Mouse (Mus musculus): Measurements from ENCODE around the gene Msi2. TPM values are rescaled to one million over a fixed set of nuclear protein-coding genes. Genes with fewer than 3 reads are reported as not detected.
A peak's percentile ranks its signal among the peaks of the same experiment; 100 is the strongest.

Gene Msi2
- total RNA-seq, 2 experiments from 2014 or later = 75.5 to 87.5 TPM

- DNase-seq (ENCODE audit: extremely low spot score in 1 of 2, low spot score in 2 of 2) = no peak
- intact Hi-C loops (cut with DNase I) = loop anchor here (10.0 kb wide), 1 partner anchor 295 kb away; no protein-coding TSS in a partner anchor
Observed at GRCm38 (mm10) chr11:88430292-88430691, 288.0 kb downstream of the Msi2 start.

- DNase-seq (ENCODE audit: extremely low spot score in 1 of 2, low spot score in 2 of 2) = no peak
- intact Hi-C loops (cut with DNase I) = loop anchor here (10.0 kb wide), 1 partner anchor 295 kb away; no protein-coding TSS in a partner anchor
Observed at GRCm38 (mm10) chr11:88429680-88430079, 288.6 kb downstream of the Msi2 start.

GRCm38 (mm10) chr11:88425631-88426101 lies 292.6 kb downstream of the Msi2 start:
- peak in 1 of 2 experiments; percentile 52 for DNase-seq (ENCODE audit: extremely low spot score in 1 of 2, low spot score in 2 of 2)

GRCm38 (mm10) chr11:88424034-88424767 lies 294.1 kb downstream of the Msi2 start:
- DNase-seq (ENCODE audit: extremely low spot score in 1 of 2, low spot score in 2 of 2) = no peak
- intact Hi-C loops (cut with DNase I) = no loop called here

More at GRCm38 (mm10) chr11:88425631-88426101, 292.6 kb downstream of the Msi2 start:
- intact Hi-C loops (cut with DNase I) = no loop called here

GRCm38 (mm10) chr11:88421057-88421578 lies 297.2 kb downstream of the Msi2 start:
- no peak for DNase-seq (ENCODE audit: extremely low spot score in 1 of 2, low spot score in 2 of 2)
- intact Hi-C loops (cut with DNase I) = no loop called here

- intact Hi-C loops (cut with DNase I) = loop anchor here (10.0 kb wide), 1 partner anchor 135 kb away; no protein-coding TSS in a partner anchor
- no peak for DNase-seq (ENCODE audit: extremely low spot score in 1 of 2, low spot score in 2 of 2)
Observed at GRCm38 (mm10) chr11:88419657-88420366, 298.5 kb downstream of the Msi2 start.

- DNase-seq (ENCODE audit: extremely low spot score in 1 of 2, low spot score in 2 of 2) = no peak
Observed at GRCm38 (mm10) chr11:88419064-88419463, 299.2 kb downstream of the Msi2 start.

GRCm38 (mm10) chr11:88414157-88414870 lies 304.0 kb downstream of the Msi2 start:
- intact Hi-C loops (cut with DNase I) = loop anchor here (10.0 kb wide), 1 partner anchor 130 kb away; no protein-coding TSS in a partner anchor
- DNase-seq (ENCODE audit: extremely low spot score in 1 of 2, low spot score in 2 of 2) = peak in 1 of 2 experiments; percentile 54

More at GRCm38 (mm10) chr11:88419064-88419463, 299.2 kb downstream of the Msi2 start:
- intact Hi-C loops (cut with DNase I) = loop anchor here (10.0 kb wide), 1 partner anchor 134 kb away; no protein-coding TSS in a partner anchor

GRCm38 (mm10) chr11:88412423-88413094 lies 305.8 kb downstream of the Msi2 start:
- intact Hi-C loops (cut with DNase I) = loop anchor here (10.0 kb wide), 1 partner anchor 128 kb away; no protein-coding TSS in a partner anchor

GRCm38 (mm10) chr11:88408305-88408704 lies 310.0 kb downstream of the Msi2 start:
- DNase-seq (ENCODE audit: extremely low spot score in 1 of 2, low spot score in 2 of 2) = no peak
- intact Hi-C loops (cut with DNase I) = no loop called here

More at GRCm38 (mm10) chr11:88412423-88413094, 305.8 kb downstream of the Msi2 start:
- peak; percentile 52 to 83 for DNase-seq (ENCODE audit: extremely low spot score in 1 of 2, low spot score in 2 of 2)

GRCm38 (mm10) chr11:88406408-88406915 lies 311.9 kb downstream of the Msi2 start:
- DNase-seq (ENCODE audit: extremely low spot score in 1 of 2, low spot score in 2 of 2) = no peak
- intact Hi-C loops (cut with DNase I) = no loop called here

- intact Hi-C loops (cut with DNase I) = no loop called here
- peak; percentile 77 to 82 for DNase-seq (ENCODE audit: extremely low spot score in 1 of 2, low spot score in 2 of 2)
Observed at GRCm38 (mm10) chr11:88404816-88405613, 313.3 kb downstream of the Msi2 start.

- intact Hi-C loops (cut with DNase I) = no loop called here
Observed at GRCm38 (mm10) chr11:88404247-88404677, 314.1 kb downstream of the Msi2 start.

GRCm38 (mm10) chr11:88402290-88402689 lies 316.0 kb downstream of the Msi2 start:
- DNase-seq (ENCODE audit: extremely low spot score in 1 of 2, low spot score in 2 of 2) = no peak
- intact Hi-C loops (cut with DNase I) = no loop called here

More at GRCm38 (mm10) chr11:88404247-88404677, 314.1 kb downstream of the Msi2 start:
- no peak for DNase-seq (ENCODE audit: extremely low spot score in 1 of 2, low spot score in 2 of 2)

GRCm38 (mm10) chr11:88401333-88401732 lies 317.0 kb downstream of the Msi2 start:
- intact Hi-C loops (cut with DNase I) = no loop called here
- no peak for DNase-seq (ENCODE audit: extremely low spot score in 1 of 2, low spot score in 2 of 2)

GRCm38 (mm10) chr11:88400926-88401325 lies 317.4 kb downstream of the Msi2 start:
- no peak for DNase-seq (ENCODE audit: extremely low spot score in 1 of 2, low spot score in 2 of 2)
- intact Hi-C loops (cut with DNase I) = no loop called here

GRCm38 (mm10) chr11:88400235-88400634 lies 318.1 kb downstream of the Msi2 start:
- intact Hi-C loops (cut with DNase I) = no loop called here
- DNase-seq (ENCODE audit: extremely low spot score in 1 of 2, low spot score in 2 of 2) = no peak
